Mouse (Mus musculus) liver, embryonic 14 days (tissue): Measurements from ENCODE around the gene Tmem192. TPM values are rescaled to one million over a fixed set of nuclear protein-coding genes. Genes with fewer than 3 reads are reported as not detected.

Experiments
- polyA plus RNA-seq: library from polyadenylated mRNA; depleted of rRNA; stranded (reverse); fragments of >200 nt; gene quantifications from 2 replicates; pipeline ENCODE4 v1.2.3, GENCODE M21; 2012; rRNA removed

The Tmem192 gene
- polyA plus RNA-seq: 6.7 and 7.1 TPM in 2 replicates

DNA sequence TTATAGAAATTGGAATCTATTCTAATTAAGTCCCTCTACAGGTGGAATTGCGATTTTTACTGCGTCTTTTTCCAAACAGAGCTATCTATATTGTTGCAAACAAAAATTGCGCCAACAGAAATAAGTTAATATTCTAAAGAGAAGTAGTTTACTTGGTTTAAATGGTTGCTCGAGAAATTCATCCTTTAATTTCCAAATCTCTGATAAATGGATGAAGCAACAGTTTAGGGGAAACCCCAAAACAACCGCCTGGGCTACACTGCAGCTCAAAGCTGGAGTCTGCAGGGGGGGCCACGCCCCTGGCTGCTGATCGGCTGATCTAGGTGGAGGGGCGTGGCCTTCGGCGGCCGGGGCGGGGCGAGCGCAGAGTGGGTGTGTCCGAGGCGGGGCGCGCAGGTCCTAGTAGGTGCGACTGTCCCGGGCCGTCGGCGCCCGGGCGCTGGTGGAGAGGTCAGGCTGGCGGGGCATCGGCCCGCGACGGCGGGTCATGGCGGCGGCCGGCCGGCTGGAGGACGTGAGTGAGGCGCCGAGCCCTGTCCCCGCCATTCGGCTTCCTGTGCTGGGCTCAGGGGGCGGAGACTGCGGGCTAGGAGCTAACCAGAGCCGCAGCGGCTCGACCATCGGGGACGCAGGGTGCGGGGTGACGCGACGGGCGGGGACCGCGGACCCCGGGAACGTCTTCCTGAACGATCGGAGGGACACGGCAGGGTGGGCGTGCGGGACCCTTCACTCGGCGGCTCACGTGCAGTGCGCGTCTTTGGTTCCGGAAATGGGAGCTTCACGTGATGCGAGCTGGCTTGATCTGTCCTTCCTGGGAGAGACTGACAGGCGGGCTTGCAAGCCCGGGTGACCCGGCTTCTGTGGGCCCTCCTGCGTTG, at the start of gene Tmem192:
Gene Tmem192, plus strand, starts transcription at position 366 of the 878 bp plus-strand sequence.

DNA sequence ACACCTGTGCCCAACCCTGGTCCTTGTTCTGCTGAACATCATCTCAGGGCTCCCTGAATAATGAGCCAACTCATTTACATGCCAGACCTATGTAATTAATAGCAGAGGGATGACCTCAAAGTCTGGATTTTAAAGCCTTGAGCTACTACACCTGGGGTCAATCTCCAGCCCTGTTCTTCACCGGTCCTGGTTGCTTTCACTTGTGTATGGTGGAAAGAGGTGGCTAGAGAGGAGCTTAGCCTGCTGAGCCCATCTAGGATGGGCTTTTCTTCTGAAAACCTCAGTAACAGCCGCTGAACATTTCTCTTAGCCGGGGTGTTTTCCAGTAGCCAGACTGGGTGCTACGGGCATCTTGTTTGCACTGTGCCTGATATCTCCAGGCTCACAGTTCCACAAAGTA, 40.7 kb downstream of the Tmem192 start, which contains the start of gene Trim75:
Gene Trim75, minus strand, starts transcription at position 101 of the 400 bp plus-strand sequence.

DNA sequence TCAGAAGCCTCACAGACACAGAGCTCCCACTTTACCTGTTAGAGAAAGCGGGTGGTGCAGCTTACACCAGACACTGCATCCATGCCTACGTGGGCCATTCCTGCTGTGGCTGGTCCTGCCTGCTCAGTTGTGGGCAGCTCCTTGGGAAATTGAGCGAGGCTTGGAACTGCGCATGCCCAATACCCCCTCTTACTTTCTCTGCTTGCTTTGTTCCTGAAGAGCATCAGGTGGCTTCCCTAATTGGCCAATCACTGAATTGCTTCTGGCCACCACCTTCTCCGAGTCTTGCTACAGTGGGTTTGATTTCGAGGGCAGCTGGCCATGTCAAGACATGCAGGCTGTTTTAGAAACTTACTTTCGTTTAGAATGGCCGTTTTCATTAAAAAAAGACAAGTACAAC, 71.4 kb downstream of the Tmem192 start, which contains the start of the genes Trim61 and Trim60:
Gene Trim61, minus strand, starts transcription at position 101 of the 400 bp plus-strand sequence.
Gene Trim60, minus strand, starts transcription at position 162 of the 400 bp plus-strand sequence.

Other genes starting within 250 kb of the Tmem192 start
- 56.0 and 65.6 TPM in 2 replicates for gene Msmo1, start 213.4 kb upstream of the Tmem192 start, polyA plus RNA-seq
- gene Klhl2, start 97.2 kb upstream of the Tmem192 start, polyA plus RNA-seq: 3.3 and 3.6 TPM in 2 replicates
- not detected in 2 replicates for gene Trim75, start 40.6 kb downstream of the Tmem192 start, polyA plus RNA-seq
- not detected in 2 replicates for gene Trim61, start 71.3 kb downstream of the Tmem192 start, polyA plus RNA-seq
- gene Trim60, start 71.4 kb downstream of the Tmem192 start, polyA plus RNA-seq: 0.01 TPM in 1 of 2 replicates, not detected in the other
- gene Apela, start 90.2 kb downstream of the Tmem192 start, polyA plus RNA-seq: 0.52 and 0.53 TPM in 2 replicates
- not detected in 2 replicates for gene Gm10663, start 127.8 kb downstream of the Tmem192 start, polyA plus RNA-seq
- 0.02 TPM in 1 of 2 replicates, not detected in the other for gene BC030870, start 182.4 kb downstream of the Tmem192 start, polyA plus RNA-seq